Mouse (Mus musculus): ENCODE measurements around the gene Esrp2. TPM values are rescaled to one million over a fixed set of nuclear protein-coding genes. Genes with fewer than 3 reads are reported as not detected.

The Esrp2 gene
- total and polyA plus RNA-seq, 3 experiments: 0.24 to 0.30 TPM; not detected in 1

DNA sequence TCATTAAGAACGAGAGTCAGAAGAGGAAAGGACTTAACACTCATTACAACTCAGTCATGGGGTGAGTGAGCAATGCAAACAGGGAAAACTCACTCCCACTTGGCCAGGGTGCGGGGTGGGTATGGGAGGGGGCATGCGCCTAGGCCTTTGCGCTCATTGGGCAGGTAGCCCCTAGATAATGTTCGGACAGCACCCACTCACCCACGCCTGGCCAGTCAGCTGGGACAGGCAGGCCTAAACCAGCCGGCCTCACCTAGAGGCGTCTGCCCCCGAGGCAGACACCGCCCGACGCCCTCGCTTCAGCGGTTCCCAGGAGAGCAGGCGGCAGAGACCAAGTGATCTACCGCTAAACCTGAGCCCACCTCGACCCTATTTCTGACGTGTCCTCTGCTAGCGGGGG, 1.1 kb downstream of the Esrp2 start:
- dilution Hi-C loops (cut with MboI; ENCODE audit: extremely low pct_ligation_motif_present, extremely low pct_unique_long_range_greater_than_20kb, low sequenced_read_pairs): no loop called here
- in situ Hi-C loops (cut with MboI; ENCODE audit: low pct_ligation_motif_present, low pct_unique_long_range_greater_than_20kb, low sequenced_read_pairs): no loop called here
- no peaks in the 10 kb centered on the region for H3K27me3 ChIP-seq (replicated peaks)

DNA sequence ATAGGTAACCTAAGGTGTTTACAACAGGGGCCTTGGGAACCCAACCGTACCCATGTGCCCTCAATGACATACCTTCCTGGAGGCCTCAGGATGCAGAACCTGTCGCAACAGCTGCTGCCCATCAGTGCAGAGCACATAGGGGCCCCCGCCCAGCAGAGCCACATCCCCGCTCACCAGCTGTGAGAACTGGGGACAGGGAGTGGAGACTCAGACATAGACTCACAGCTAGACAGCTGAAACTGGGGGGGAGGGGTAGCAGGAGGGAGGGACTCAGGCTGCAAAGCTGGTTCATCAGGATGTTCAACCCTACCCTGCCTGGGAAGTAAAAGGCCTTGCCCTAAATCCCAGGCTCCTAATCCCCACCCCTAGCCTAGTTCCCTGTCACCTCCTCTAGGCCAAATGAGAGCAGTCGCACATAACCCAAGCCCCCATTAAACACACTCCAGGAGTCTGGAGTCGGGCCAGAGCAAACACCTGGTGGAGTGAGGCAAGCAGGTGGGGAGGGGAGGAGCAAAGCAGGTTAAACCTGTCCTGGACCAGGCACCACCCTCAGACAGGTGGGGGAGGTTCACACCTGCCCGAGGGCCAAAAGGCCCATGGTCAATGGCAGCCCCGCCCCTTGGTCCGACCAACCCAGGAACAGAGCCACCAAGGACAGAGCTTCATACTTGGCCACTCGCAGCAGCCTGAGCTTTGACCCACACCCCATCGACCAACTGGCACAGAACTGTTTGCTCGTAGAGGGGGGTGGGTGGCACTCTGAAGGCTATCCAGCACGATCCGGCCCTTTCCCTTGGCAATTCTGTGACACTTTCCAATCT, 1.8 kb downstream of the Esrp2 start:
- Histone ChIP-seq H3K27ac (ENCODE audit: insufficient read depth, low read depth) (no peak overlapping the region), H3K4me1 (ENCODE audit: control insufficient read depth in 1 of 2, insufficient read depth in 2 of 2) (no peaks in the 10 kb centered on the region), H3K36me3 (replicated peaks in 1 of 2; ENCODE audit: control insufficient read depth in 1 of 2, insufficient read depth in 1 of 2, low read length in 1 of 2) (peaks cover 31 to 58% of the 10 kb centered on the region in 2 experiments), H3K4me3 (replicated peaks in 1 of 3; ENCODE audit: low read depth in 2 of 3, low read length in 2 of 3, poor library complexity in 1 of 3) (no peak overlapping the region), H3K79me2 (replicated peaks; ENCODE audit: control insufficient read depth, extremely low read depth, insufficient read depth, poor library complexity, severe bottlenecking) (no peaks in the 10 kb centered on the region), H3K9ac (ENCODE audit: insufficient read depth, low read depth) (no peak overlapping the region), H3K4me2 (ENCODE audit: insufficient read depth, low read depth, poor library complexity, severe bottlenecking) (no peak overlapping the region), H3K27me3 (replicated peaks) (no peaks in the 10 kb centered on the region), H3K9me3 (replicated peaks; ENCODE audit: low read length) (peaks cover 9% of the 10 kb centered on the region)
- TF ChIP-seq MYC (IDR thresholded peaks at IDR 0.05; ENCODE audit: low read depth, low read length): no peak
- TF ChIP-seq SIN3A (IDR thresholded peaks at IDR 0.05; ENCODE audit: low read length): no peak
- dilution Hi-C loops (cut with MboI; ENCODE audit: extremely low pct_ligation_motif_present, extremely low pct_unique_long_range_greater_than_20kb, low sequenced_read_pairs) (no loop called here), in situ Hi-C loops (cut with MboI; ENCODE audit: low pct_ligation_motif_present, low pct_unique_long_range_greater_than_20kb, low sequenced_read_pairs) (no loop called here)
- no peak for DNase-seq (ENCODE audit: extremely low read depth)

More for the DNA sequence above, 1.1 kb downstream of the Esrp2 start:
- TF ChIP-seq MYC (IDR thresholded peaks at IDR 0.05; ENCODE audit: low read depth, low read length) (no peak), EP300 (IDR thresholded peaks at IDR 0.05; ENCODE audit: low read length) (no peak), ETS1 (conservative IDR thresholded peaks at IDR 0.05; ENCODE audit: low read depth, low read length) (no peak)
- Histone ChIP-seq H3K36me3 (replicated peaks in 1 of 2; ENCODE audit: control insufficient read depth in 1 of 2, insufficient read depth in 1 of 2, low read length in 1 of 2) (peaks cover 25 to 51% of the 10 kb centered on the region in 2 experiments), H3K4me1 (ENCODE audit: control insufficient read depth in 1 of 2, insufficient read depth in 2 of 2) (no peaks in the 10 kb centered on the region), H3K9ac (ENCODE audit: insufficient read depth, low read depth) (no peak overlapping the region), H3K4me3 (replicated peaks in 1 of 3; ENCODE audit: low read depth in 2 of 3, low read length in 2 of 3, poor library complexity in 1 of 3) (no peak overlapping the region), H3K27ac (ENCODE audit: insufficient read depth, low read depth) (no peak overlapping the region), H3K4me2 (ENCODE audit: insufficient read depth, low read depth, poor library complexity, severe bottlenecking) (no peak overlapping the region), H3K79me2 (replicated peaks; ENCODE audit: control insufficient read depth, extremely low read depth, insufficient read depth, poor library complexity, severe bottlenecking) (no peaks in the 10 kb centered on the region), H3K9me3 (replicated peaks; ENCODE audit: low read length) (peaks cover 9% of the 10 kb centered on the region)
- DNase-seq (ENCODE audit: extremely low read depth): no peak

DNA sequence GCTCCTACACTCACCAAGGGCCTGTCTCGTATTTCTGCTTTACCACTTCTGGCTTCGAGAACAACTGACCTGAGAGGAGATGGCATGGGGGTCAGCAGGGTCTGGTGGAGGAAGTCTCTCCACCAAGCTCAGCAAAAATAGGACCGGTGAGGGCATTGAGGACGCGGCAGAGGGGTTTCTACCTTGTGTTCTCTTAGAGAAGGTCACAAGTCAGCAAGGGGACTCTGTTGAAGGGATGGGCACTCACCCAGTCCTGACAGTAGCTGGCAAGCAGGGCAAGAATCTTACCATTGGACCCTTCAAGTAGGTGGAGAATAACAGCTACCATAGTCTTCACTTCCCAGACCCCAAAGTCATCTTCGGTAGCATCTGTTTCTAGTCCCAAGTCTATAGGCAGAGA, 2.8 kb downstream of the Esrp2 start:
- DNase-seq (ENCODE audit: extremely low read depth): no peak
- Histone ChIP-seq H3K9ac (ENCODE audit: insufficient read depth, low read depth) (no peak overlapping the region), H3K9me3 (replicated peaks; ENCODE audit: low read length) (peaks cover 9% of the 10 kb centered on the region), H3K27ac (ENCODE audit: insufficient read depth, low read depth) (no peak overlapping the region), H3K4me1 (ENCODE audit: control insufficient read depth in 1 of 2, insufficient read depth in 2 of 2) (no peaks in the 10 kb centered on the region), H3K4me2 (ENCODE audit: insufficient read depth, low read depth, poor library complexity, severe bottlenecking) (no peak overlapping the region), H3K36me3 (replicated peaks in 1 of 2; ENCODE audit: control insufficient read depth in 1 of 2, insufficient read depth in 1 of 2, low read length in 1 of 2) (peaks cover 39 to 68% of the 10 kb centered on the region in 2 experiments), H3K79me2 (replicated peaks; ENCODE audit: control insufficient read depth, extremely low read depth, insufficient read depth, poor library complexity, severe bottlenecking) (no peaks in the 10 kb centered on the region), H3K4me3 (replicated peaks in 1 of 3; ENCODE audit: low read depth in 2 of 3, low read length in 2 of 3, poor library complexity in 1 of 3) (no peak overlapping the region), H3K27me3 (replicated peaks) (no peaks in the 10 kb centered on the region)
- in situ Hi-C loops (cut with MboI; ENCODE audit: low pct_ligation_motif_present, low pct_unique_long_range_greater_than_20kb, low sequenced_read_pairs): no loop called here
- dilution Hi-C loops (cut with MboI; ENCODE audit: extremely low pct_ligation_motif_present, extremely low pct_unique_long_range_greater_than_20kb, low sequenced_read_pairs): no loop called here
- TF ChIP-seq SMC3 (IDR thresholded peaks at IDR 0.05; ENCODE audit: low read depth, low read length): no peak
- TF ChIP-seq MAX (IDR thresholded peaks at IDR 0.05; ENCODE audit: low read length): no peak
- TF ChIP-seq JUN (IDR thresholded peaks at IDR 0.05; ENCODE audit: insufficient read depth, low read depth, low read length): no peak
- TF ChIP-seq E2F4 (IDR thresholded peaks at IDR 0.05; ENCODE audit: insufficient replicate concordance, low read depth, low read length): no peak
- TF ChIP-seq JUND (conservative IDR thresholded peaks at IDR 0.05; ENCODE audit: low read depth, low read length): no peak
- no peak for TF ChIP-seq UBTF (IDR thresholded peaks at IDR 0.05; ENCODE audit: low read depth, low read length)
- TF ChIP-seq MAFK (IDR thresholded peaks at IDR 0.05; ENCODE audit: insufficient replicate concordance, low read length): no peak
- no peak for TF ChIP-seq ZNF384 (IDR thresholded peaks at IDR 0.05; ENCODE audit: low read depth, low read length)
- TF ChIP-seq CHD2 (IDR thresholded peaks at IDR 0.05; ENCODE audit: low read length): no peak
- TF ChIP-seq MEF2A (IDR thresholded peaks at IDR 0.05; ENCODE audit: borderline replicate concordance, low read depth, low read length): no peak
- no peak for TF ChIP-seq TBP (conservative IDR thresholded peaks at IDR 0.05; ENCODE audit: low read depth, low read length)
- no peak for TF ChIP-seq RCOR1 (conservative IDR thresholded peaks at IDR 0.05; ENCODE audit: low read depth, low read length)

All from CH12.LX (cell line).